In the genomic region with DNA sequence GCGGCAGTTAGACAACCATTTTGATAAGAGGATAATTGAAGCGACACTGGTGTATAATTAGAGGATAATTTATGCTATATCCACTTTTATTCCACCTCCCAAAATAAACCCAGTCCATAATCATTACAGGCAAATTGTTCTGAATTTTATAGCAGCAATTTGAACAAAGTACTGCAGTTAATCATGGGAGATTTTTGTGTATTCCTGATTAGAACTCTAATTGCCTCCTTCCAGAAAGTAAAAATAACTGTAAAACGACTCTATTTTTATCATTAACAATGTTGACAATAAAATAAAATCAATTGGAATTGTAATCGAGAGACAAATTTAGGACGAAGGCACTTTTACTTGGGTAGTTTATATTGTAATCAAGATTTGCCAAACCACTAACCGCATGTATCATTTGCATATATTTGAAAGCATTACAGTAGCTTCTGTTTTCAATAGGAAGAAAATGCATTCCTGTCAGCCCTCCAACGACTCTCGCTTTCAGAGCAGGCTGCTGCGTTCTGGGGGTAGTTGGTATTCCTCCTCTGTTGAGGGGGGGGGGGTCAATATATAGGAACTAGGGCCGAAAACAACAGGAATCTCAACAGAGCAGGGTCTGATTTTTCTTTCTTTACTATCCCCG, we compare ENCODE assay signal across 13 mouse cellular contexts. TPM values are rescaled to one million over a fixed set of nuclear protein-coding genes. Genes with fewer than 3 reads are reported as not detected.
DNase-seq lines count a peak whose midpoint lies in the region; ATAC-seq and TF ChIP-seq lines count a peak whose summit lies in the region.
"Had no signal": no experiment of that assay in that cellular context is flagged by ENCODE, and none has a peak within 500 bp of the region (broad histone marks: within the 10 kb centered on the region; RNA-seq: fewer than 3 reads in every experiment).

No protein-coding gene starts in this region.

- peaks cover 27% of the 10 kb centered on the region for H3K4me1 ChIP-seq in intestine, embryonic 15.5 days (replicated peaks)
- H3K4me1 ChIP-seq in intestine, postnatal 0 days (replicated peaks; ENCODE audit: control insufficient read depth, insufficient read depth, low read length) = no peaks in the 10 kb centered on the region
- H3K4me1 ChIP-seq in forebrain, embryonic 11.5 days (replicated peaks; ENCODE audit: control insufficient read depth, insufficient read depth, low read length) = peaks cover 12% of the 10 kb centered on the region; the same call in 1 of the 2 replicates
- peaks cover 9% of the 10 kb centered on the region; the same call in 1 of the 2 replicates for H3K4me1 ChIP-seq in midbrain, embryonic 16.5 days (ENCODE audit: control insufficient read depth, insufficient read depth, low read length)

- ATAC-seq in intestine, embryonic 15.5 days = no peak
- no peak for ATAC-seq in intestine, postnatal 0 days
- peak; percentile 10; the same call in 1 of the 2 replicates for ATAC-seq in forebrain, embryonic 11.5 days (replicated peaks; ENCODE audit: low FRiP score)
- ATAC-seq in midbrain, embryonic 16.5 days = no peak
- no peak for ATAC-seq in erythroid progenitor cell, adult 5-6 weeks (replicated peaks; ENCODE audit: low FRiP score, poor library complexity, severe bottlenecking)

- no peak overlapping the region for H3K4me3 ChIP-seq in intestine, embryonic 15.5 days (replicated peaks)
- H3K4me3 ChIP-seq in intestine, postnatal 0 days (ENCODE audit: low read depth, low read length) = no peak overlapping the region
- peak overlapping the region; percentile 49 for H3K4me3 ChIP-seq in forebrain, embryonic 11.5 days (ENCODE audit: low read depth, low read length)
- peak overlapping the region; percentile 40; the same call in 1 of the 2 replicates for H3K4me3 ChIP-seq in midbrain, embryonic 16.5 days (ENCODE audit: low read depth, low read length)

- peak overlapping the region; percentile 84; the same call in 1 of the 2 replicates for H3K4me2 ChIP-seq in intestine, embryonic 15.5 days (replicated peaks)
- H3K4me2 ChIP-seq in intestine, postnatal 0 days (replicated peaks; ENCODE audit: low read depth) = no peak overlapping the region
- H3K4me2 ChIP-seq in forebrain, embryonic 11.5 days (ENCODE audit: low read depth, low read length, severe bottlenecking) = peak overlapping the region; percentile 85; the same call in 1 of the 2 replicates
- H3K4me2 ChIP-seq in midbrain, embryonic 16.5 days (ENCODE audit: low read length) = no peak overlapping the region

- no peaks in the 10 kb centered on the region for H3K9me3 ChIP-seq in intestine, embryonic 15.5 days
- no peaks in the 10 kb centered on the region for H3K9me3 ChIP-seq in intestine, postnatal 0 days (ENCODE audit: control insufficient read depth)
- H3K9me3 ChIP-seq in forebrain, embryonic 11.5 days (ENCODE audit: control insufficient read depth, low read length) = no peaks in the 10 kb centered on the region
- H3K9me3 ChIP-seq in midbrain, embryonic 16.5 days (replicated peaks; ENCODE audit: control insufficient read depth, low read length, poor library complexity, severe bottlenecking) = no peaks in the 10 kb centered on the region

- WGBS in intestine, embryonic 15.5 days = 6% methylated on average over 11 of the region's 11 CpGs
- 5% methylated on average over 11 of the region's 11 CpGs for WGBS in intestine, postnatal 0 days
- 3% methylated on average over 11 of the region's 11 CpGs for WGBS in forebrain, embryonic 11.5 days
- WGBS in midbrain, embryonic 16.5 days = 3% methylated on average over 11 of the region's 11 CpGs

- TF ChIP-seq CTCF in intestine, postnatal 0 days (IDR thresholded peaks at IDR 0.05; ENCODE audit: low read depth) = no peak

- H3K27ac ChIP-seq in intestine, embryonic 15.5 days = no peak overlapping the region
- no peak overlapping the region for H3K27ac ChIP-seq in intestine, postnatal 0 days (ENCODE audit: low read depth, low read length)
- H3K27ac ChIP-seq in forebrain, embryonic 11.5 days (ENCODE audit: low read depth, low read length) = no peak overlapping the region; the same call in 1 of the 2 replicates
- H3K27ac ChIP-seq in midbrain, embryonic 16.5 days (ENCODE audit: low read length) = no peak overlapping the region

- no peak overlapping the region for H3K9ac ChIP-seq in intestine, embryonic 15.5 days
- H3K9ac ChIP-seq in intestine, postnatal 0 days (ENCODE audit: low read depth, low read length) = no peak overlapping the region
- no peak overlapping the region; the same call in 1 of the 2 replicates for H3K9ac ChIP-seq in forebrain, embryonic 11.5 days (ENCODE audit: low read length)
- no peak overlapping the region for H3K9ac ChIP-seq in midbrain, embryonic 16.5 days (ENCODE audit: low read depth, low read length)

- H3K36me3 ChIP-seq in intestine, embryonic 15.5 days = no peaks in the 10 kb centered on the region
- H3K36me3 ChIP-seq in intestine, postnatal 0 days (ENCODE audit: control insufficient read depth, insufficient read depth) = no peaks in the 10 kb centered on the region
- H3K36me3 ChIP-seq in forebrain, embryonic 11.5 days (ENCODE audit: control insufficient read depth, insufficient read depth, low read length) = no peaks in the 10 kb centered on the region
- no peaks in the 10 kb centered on the region for H3K36me3 ChIP-seq in midbrain, embryonic 16.5 days (ENCODE audit: control insufficient read depth, insufficient read depth, low read length)

- DNase-seq in embryo, embryonic 10.5 days (ENCODE audit: low spot score) = peak; percentile 31
- no peak for DNase-seq in embryo, embryonic 11 days
- no peak for DNase-seq in forebrain, embryonic 11.5 days (ENCODE audit: low spot score)
- no peak for DNase-seq in cerebellum, postnatal 4 days (ENCODE audit: low spot score in 2 of 2)
- DNase-seq: cerebellum, adult 9-10 months; kidney, adult 9 months had no signal

- H3K27me3 ChIP-seq in intestine, embryonic 15.5 days (replicated peaks) = peaks cover 86% of the 10 kb centered on the region
- H3K27me3 ChIP-seq in intestine, postnatal 0 days (replicated peaks; ENCODE audit: control insufficient read depth, insufficient read depth, low read length) = peaks cover 99% of the 10 kb centered on the region
- H3K27me3 ChIP-seq in forebrain, embryonic 11.5 days (ENCODE audit: control insufficient read depth, insufficient read depth, low read length) = peaks cover 85% of the 10 kb centered on the region
- H3K27me3 ChIP-seq in midbrain, embryonic 16.5 days (ENCODE audit: control insufficient read depth, insufficient read depth, low read depth, low read length) = peaks cover 46% of the 10 kb centered on the region

RNA-seq across cellular contexts. Expression of a gene that starts 1.2 kb away (rescaled TPM):
- polyA plus RNA-seq in intestine, embryonic 15.5 days (2015; fragmentation: Nextera tagmentation; extraction: Ambion mirVana) = 0.16 TPM in 1 of 2 replicates, not detected in the other
- polyA plus RNA-seq in intestine, postnatal 0 days (2015; fragmentation: Nextera tagmentation; extraction: Ambion mirVana) = not detected in 2 replicates
- 4.5 and 7.3 TPM in 2 replicates for polyA plus RNA-seq in forebrain, embryonic 11.5 days (2014; fragmentation: Nextera tagmentation; extraction: Ambion mirVana)
- polyA plus RNA-seq in midbrain, embryonic 16.5 days (2015; fragmentation: Nextera tagmentation; extraction: Ambion mirVana) = 1.3 and 3.0 TPM in 2 replicates
- total RNA-seq in erythroid progenitor cell, adult 5-6 weeks (2015; ENCODE audit: low replicate concordance) = not detected in 2 replicates
- not detected in 2 replicates for total RNA-seq in erythroid progenitor cell, adult 5-6 weeks (2017; ENCODE audit: low replicate concordance)
- total RNA-seq: granulocyte monocyte progenitor cell, adult 5-6 weeks had no signal
- polyA plus RNA-seq: lung, postnatal 0 days; urinary bladder, adult 2 months had no signal

RNA-seq across cellular contexts. Expression of a gene that starts 20.0 kb away (rescaled TPM):
- 1.5 and 2.1 TPM in 2 replicates for polyA plus RNA-seq in intestine, embryonic 15.5 days (2015; fragmentation: Nextera tagmentation; extraction: Ambion mirVana)
- polyA plus RNA-seq in intestine, postnatal 0 days (2015; fragmentation: Nextera tagmentation; extraction: Ambion mirVana) = 0.27 and 0.33 TPM in 2 replicates
- polyA plus RNA-seq in forebrain, embryonic 11.5 days (2014; fragmentation: Nextera tagmentation; extraction: Ambion mirVana) = 45.5 and 47.7 TPM in 2 replicates
- 9.7 and 20.7 TPM in 2 replicates for polyA plus RNA-seq in midbrain, embryonic 16.5 days (2015; fragmentation: Nextera tagmentation; extraction: Ambion mirVana)
- total RNA-seq in erythroid progenitor cell, adult 5-6 weeks (2015; ENCODE audit: low replicate concordance) = not detected in 2 replicates
- 0.64 TPM in 1 of 2 replicates, not detected in the other for total RNA-seq in erythroid progenitor cell, adult 5-6 weeks (2017; ENCODE audit: low replicate concordance)
- total RNA-seq: granulocyte monocyte progenitor cell, adult 5-6 weeks had no signal
- polyA plus RNA-seq: lung, postnatal 0 days; urinary bladder, adult 2 months had no signal

Comparison
In these comparisons a context has a peak if more than half of its experiments do, and no peak if none do; other contexts are left out.
1. H3K4me2 ChIP-seq: peak in intestine, embryonic 15.5 days (single experiment) and forebrain, embryonic 11.5 days (single experiment); none in intestine, postnatal 0 days (single experiment) and midbrain, embryonic 16.5 days (single experiment).
2. H3K4me3 ChIP-seq: peak in forebrain, embryonic 11.5 days (single experiment) and midbrain, embryonic 16.5 days (single experiment); none in intestine, embryonic 15.5 days (single experiment) and intestine, postnatal 0 days (single experiment).